Mouse (Mus musculus) retina, adult 2 months (tissue): ENCODE results near the gene Adgrd1.
"Not testable (repeated sequence)": the region's sequence is repeated elsewhere in the genome, so short reads cannot be mapped to it uniquely, and the experiment has no call there.

Experiments used
- DNase-seq: peaks from one replicate; pipeline ENCODE4 v3.0.0-alpha.2; 2012; ENCODE audit warnings: low read depth, low spot score

Adgrd1 gene

GRCm38 (mm10) chr5:129093158-129093557 is 3.4 kb upstream of the Adgrd1 start:
- DNase-seq: no peak

- no peak for DNase-seq
These were observed 2.3 kb upstream of the Adgrd1 start for GRCm38 (mm10) chr5:129094236-129094635.

- DNase-seq: no peak
These were observed 7.5 kb downstream of the Adgrd1 start for GRCm38 (mm10) chr5:129104043-129104442.

- DNase-seq: no peak
These were observed 15.2 kb downstream of the Adgrd1 start for GRCm38 (mm10) chr5:129111729-129112128.

- DNase-seq: no peak
These were observed 17.4 kb downstream of the Adgrd1 start for GRCm38 (mm10) chr5:129113741-129114476.

- no peak for DNase-seq
These were observed 19.7 kb downstream of the Adgrd1 start for GRCm38 (mm10) chr5:129116299-129116698.

- DNase-seq: no peak
These were observed 21.1 kb downstream of the Adgrd1 start for GRCm38 (mm10) chr5:129117593-129118113.

GRCm38 (mm10) chr5:129118523-129118922 is 22.0 kb downstream of the Adgrd1 start:
- no peak for DNase-seq

- no peak for DNase-seq
These were observed 22.6 kb downstream of the Adgrd1 start for GRCm38 (mm10) chr5:129119146-129119545.

GRCm38 (mm10) chr5:129121654-129122285 is 25.2 kb downstream of the Adgrd1 start:
- no peak for DNase-seq

- no peak for DNase-seq
These were observed 25.9 kb downstream of the Adgrd1 start for GRCm38 (mm10) chr5:129122491-129122890.

- no peak for DNase-seq
These were observed 27.7 kb downstream of the Adgrd1 start for GRCm38 (mm10) chr5:129124070-129124828.

GRCm38 (mm10) chr5:129128310-129128709 is 31.8 kb downstream of the Adgrd1 start:
- not testable (repeated sequence) for DNase-seq

- no peak for DNase-seq
These were observed 33.8 kb downstream of the Adgrd1 start for GRCm38 (mm10) chr5:129130301-129130700.

- DNase-seq: no peak
These were observed 40.9 kb downstream of the Adgrd1 start for GRCm38 (mm10) chr5:129137405-129137804.

- no peak for DNase-seq
These were observed 42.0 kb downstream of the Adgrd1 start for GRCm38 (mm10) chr5:129138576-129138975.

GRCm38 (mm10) chr5:129142801-129143200 is 46.3 kb downstream of the Adgrd1 start:
- DNase-seq: no peak

GRCm38 (mm10) chr5:129145307-129145935 is 48.9 kb downstream of the Adgrd1 start:
- DNase-seq: no peak

GRCm38 (mm10) chr5:129146892-129147509 is 50.5 kb downstream of the Adgrd1 start:
- DNase-seq: no peak

- DNase-seq: no peak
These were observed 51.9 kb downstream of the Adgrd1 start for GRCm38 (mm10) chr5:129148485-129148884.
